Mouse (Mus musculus) granulocyte monocyte progenitor cell, adult 5-6 weeks (primary cell): Measurements from ENCODE around the gene Gtf2f1. TPM values are rescaled to one million over a fixed set of nuclear protein-coding genes. Genes with fewer than 3 reads are reported as not detected.
A peak's percentile ranks its signal among the peaks of the same experiment; 100 is the strongest.

ENCODE experiments used
- ATAC-seq: replicated peaks from 2 replicates; pipeline ENCODE4 v1.8.0; 2016; ENCODE audit warnings: mild to moderate bottlenecking, moderate TSS enrichment, inconsistent platforms; ENCODE audit not compliant: poor library complexity, severe bottlenecking
- total RNA-seq, 2 experiments: library from RNA; stranded (forward) in 1 of 2; stranded (reverse) in 1 of 2; fragments of 200-712, 200-1000 nt in 1 of 2; fragments of >200 nt in 1 of 2; fragmentation: Nextera tagmentation in 1 of 2; gene quantifications; 2 replicates each; pipeline ENCODE4 v1.2.3; 2014 to 2017

The Gtf2f1 gene
- total RNA-seq, 2 experiments from 2014 or later = 47.6 to 103 TPM

- ATAC-seq = no peak
Observed at GRCm38 (mm10) chr17:56976531-56977390, 34.3 kb downstream of the Gtf2f1 start.

- no peak for ATAC-seq
Observed at GRCm38 (mm10) chr17:56975391-56975790, 35.7 kb downstream of the Gtf2f1 start.

GRCm38 (mm10) chr17:56974708-56975240 lies 36.3 kb downstream of the Gtf2f1 start:
- ATAC-seq = no peak

GRCm38 (mm10) chr17:56973956-56974707 lies 37.0 kb downstream of the Gtf2f1 start:
- ATAC-seq = no peak

GRCm38 (mm10) chr17:56970081-56970480 lies 41.0 kb downstream of the Gtf2f1 start:
- ATAC-seq = no peak

GRCm38 (mm10) chr17:56969321-56969720 lies 41.8 kb downstream of the Gtf2f1 start:
- ATAC-seq = no peak

- ATAC-seq = no peak
Observed at GRCm38 (mm10) chr17:56963646-56964045, 47.4 kb downstream of the Gtf2f1 start.

- no peak for ATAC-seq
Observed at GRCm38 (mm10) chr17:56962642-56963405, 48.3 kb downstream of the Gtf2f1 start.

- no peak for ATAC-seq
Observed at GRCm38 (mm10) chr17:56961880-56962279, 49.2 kb downstream of the Gtf2f1 start.

GRCm38 (mm10) chr17:56958667-56959066 lies 52.4 kb downstream of the Gtf2f1 start:
- ATAC-seq = no peak

- ATAC-seq = peak; percentile 97
Observed at GRCm38 (mm10) chr17:56957763-56958429, 53.2 kb downstream of the Gtf2f1 start.

- no peak for ATAC-seq
Observed at GRCm38 (mm10) chr17:56954871-56955270, 56.2 kb downstream of the Gtf2f1 start.

Other genes with a start within 250 kb of the Gtf2f1 start
- gene Dus3l, start 246.5 kb downstream of the Gtf2f1 start, total RNA-seq (2014; fragmentation: Nextera tagmentation) = 20.5 and 22.8 TPM in 2 replicates
- 18.2 and 21.8 TPM in 2 replicates for gene Dus3l, start 246.5 kb downstream of the Gtf2f1 start, total RNA-seq (2017)
- gene Prr22, start 241.0 kb downstream of the Gtf2f1 start, total RNA-seq (2014; fragmentation: Nextera tagmentation) = 0.17 and 2.6 TPM in 2 replicates
- gene Prr22, start 241.0 kb downstream of the Gtf2f1 start, total RNA-seq (2017) = 1.6 and 1.7 TPM in 2 replicates
- 4.4 and 6.4 TPM in 2 replicates for gene Rfx2, start 180.3 kb downstream of the Gtf2f1 start, total RNA-seq (2014; fragmentation: Nextera tagmentation)
- 1.6 and 2.8 TPM in 2 replicates for gene Rfx2, start 180.3 kb downstream of the Gtf2f1 start, total RNA-seq (2017)
- gene Acsbg2, start 136.8 kb downstream of the Gtf2f1 start, total RNA-seq (2014; fragmentation: Nextera tagmentation) = not detected in 2 replicates
- gene Acsbg2, start 136.8 kb downstream of the Gtf2f1 start, total RNA-seq (2017) = not detected in 2 replicates
- gene 1700061G19Rik, start 135.8 kb downstream of the Gtf2f1 start, total RNA-seq (2014; fragmentation: Nextera tagmentation) = 0.47 TPM in 1 of 2 replicates, not detected in the other
- gene 1700061G19Rik, start 135.8 kb downstream of the Gtf2f1 start, total RNA-seq (2017) = 0.17 TPM in 1 of 2 replicates, not detected in the other
- gene Mllt1, start 75.9 kb downstream of the Gtf2f1 start, total RNA-seq (2014; fragmentation: Nextera tagmentation) = 20.6 and 26.9 TPM in 2 replicates
- 16.6 and 17.0 TPM in 2 replicates for gene Mllt1, start 75.9 kb downstream of the Gtf2f1 start, total RNA-seq (2017)
- gene Acer1, start 29.2 kb downstream of the Gtf2f1 start, total RNA-seq (2014; fragmentation: Nextera tagmentation) = not detected in 2 replicates
- not detected in 2 replicates for gene Acer1, start 29.2 kb downstream of the Gtf2f1 start, total RNA-seq (2017)
- gene Clpp, start 21.0 kb downstream of the Gtf2f1 start, total RNA-seq (2014; fragmentation: Nextera tagmentation) = 48.8 and 80.1 TPM in 2 replicates
- gene Clpp, start 21.0 kb downstream of the Gtf2f1 start, total RNA-seq (2017) = 88.7 and 94.7 TPM in 2 replicates
- gene Alkbh7, start 13.9 kb downstream of the Gtf2f1 start, total RNA-seq (2014; fragmentation: Nextera tagmentation) = 11.3 and 24.4 TPM in 2 replicates
- 17.3 and 18.7 TPM in 2 replicates for gene Alkbh7, start 13.9 kb downstream of the Gtf2f1 start, total RNA-seq (2017)
- not detected in 2 replicates for gene Pspn, start 11.3 kb downstream of the Gtf2f1 start, total RNA-seq (2014; fragmentation: Nextera tagmentation)
- gene Pspn, start 11.3 kb downstream of the Gtf2f1 start, total RNA-seq (2017) = not detected in 2 replicates
- gene Gm17949, start 181 bp upstream of the Gtf2f1 start, total RNA-seq (2014; fragmentation: Nextera tagmentation) = not detected in 2 replicates
- gene Gm17949, start 181 bp upstream of the Gtf2f1 start, total RNA-seq (2017) = not detected in 2 replicates
- gene Khsrp, start 20.2 kb upstream of the Gtf2f1 start, total RNA-seq (2014; fragmentation: Nextera tagmentation) = 96.6 and 149 TPM in 2 replicates
- 68.9 and 84.0 TPM in 2 replicates for gene Khsrp, start 20.2 kb upstream of the Gtf2f1 start, total RNA-seq (2017)
- gene Slc25a41, start 30.4 kb upstream of the Gtf2f1 start, total RNA-seq (2014; fragmentation: Nextera tagmentation) = not detected in 2 replicates
- gene Slc25a41, start 30.4 kb upstream of the Gtf2f1 start, total RNA-seq (2017) = not detected in 2 replicates
- gene Crb3, start 47.8 kb upstream of the Gtf2f1 start, total RNA-seq (2014; fragmentation: Nextera tagmentation) = not detected in 2 replicates
- not detected in 2 replicates for gene Crb3, start 47.8 kb upstream of the Gtf2f1 start, total RNA-seq (2017)
- 15.2 and 23.8 TPM in 2 replicates for gene Slc25a23, start 48.6 kb upstream of the Gtf2f1 start, total RNA-seq (2014; fragmentation: Nextera tagmentation)
- 1.6 and 1.7 TPM in 2 replicates for gene Slc25a23, start 48.6 kb upstream of the Gtf2f1 start, total RNA-seq (2017)
- 24.7 and 27.1 TPM in 2 replicates for gene Dennd1c, start 67.2 kb upstream of the Gtf2f1 start, total RNA-seq (2014; fragmentation: Nextera tagmentation)
- gene Dennd1c, start 67.2 kb upstream of the Gtf2f1 start, total RNA-seq (2017) = 2.9 and 3.0 TPM in 2 replicates
- gene Tubb4a, start 76.5 kb upstream of the Gtf2f1 start, total RNA-seq (2014; fragmentation: Nextera tagmentation) = not detected in 2 replicates
- gene Tubb4a, start 76.5 kb upstream of the Gtf2f1 start, total RNA-seq (2017) = not detected in 2 replicates
- 0.28 and 1.1 TPM in 2 replicates for gene Tnfsf9, start 94.0 kb upstream of the Gtf2f1 start, total RNA-seq (2014; fragmentation: Nextera tagmentation)
- gene Tnfsf9, start 94.0 kb upstream of the Gtf2f1 start, total RNA-seq (2017) = 0.60 and 3.0 TPM in 2 replicates
- gene Cd70, start 138.5 kb upstream of the Gtf2f1 start, total RNA-seq (2014; fragmentation: Nextera tagmentation) = not detected in 2 replicates
- not detected in 2 replicates for gene Cd70, start 138.5 kb upstream of the Gtf2f1 start, total RNA-seq (2017)
- 6.4 and 7.6 TPM in 2 replicates for gene Tnfsf14, start 182.9 kb upstream of the Gtf2f1 start, total RNA-seq (2014; fragmentation: Nextera tagmentation)
- 5.2 and 5.8 TPM in 2 replicates for gene Tnfsf14, start 182.9 kb upstream of the Gtf2f1 start, total RNA-seq (2017)
- 59.6 and 67.4 TPM in 2 replicates for gene C3, start 216.8 kb upstream of the Gtf2f1 start, total RNA-seq (2014; fragmentation: Nextera tagmentation)
- 146 and 183 TPM in 2 replicates for gene C3, start 216.8 kb upstream of the Gtf2f1 start, total RNA-seq (2017)
- 26.6 and 27.2 TPM in 2 replicates for gene Gpr108, start 237.2 kb upstream of the Gtf2f1 start, total RNA-seq (2014; fragmentation: Nextera tagmentation)
- gene Gpr108, start 237.2 kb upstream of the Gtf2f1 start, total RNA-seq (2017) = 18.9 and 20.9 TPM in 2 replicates
- 8.3 and 9.9 TPM in 2 replicates for gene Trip10, start 238.2 kb upstream of the Gtf2f1 start, total RNA-seq (2014; fragmentation: Nextera tagmentation)
- 5.6 and 8.6 TPM in 2 replicates for gene Trip10, start 238.2 kb upstream of the Gtf2f1 start, total RNA-seq (2017)